Mouse (Mus musculus) cortical plate, adult 2 months (tissue): ENCODE results near the gene Rab11fip4.

Source experiments
- CTCF ChIP-seq: fragments of 200-500 bp; IDR thresholded peaks from 2 replicates; pipeline ENCODE4 v1.5.1; 2011; ENCODE audit warnings: mild to moderate bottlenecking, control low read depth, low read length; ENCODE audit not compliant: insufficient read depth; ENCODE audit errors: extremely low read depth
- POLR2A ChIP-seq: fragments of 200-500 bp; IDR thresholded peaks from 2 replicates; pipeline ENCODE4 v1.6.1; 2011; ENCODE audit warnings: mild to moderate bottlenecking, low read length, control low read depth; ENCODE audit not compliant: insufficient read depth; ENCODE audit errors: extremely low read depth

GRCm38 (mm10) chr11:79718829-79719346 lies 127.9 kb downstream of the Rab11fip4 start:
- no peak for TF ChIP-seq CTCF
- no peak for TF ChIP-seq POLR2A
